Mouse (Mus musculus): Measurements from ENCODE around the gene Pcbp3. TPM values are rescaled to one million over a fixed set of nuclear protein-coding genes. Genes with fewer than 3 reads are reported as not detected.

Pcbp3 gene
- total and polyA plus RNA-seq, 3 experiments = not detected

DNA sequence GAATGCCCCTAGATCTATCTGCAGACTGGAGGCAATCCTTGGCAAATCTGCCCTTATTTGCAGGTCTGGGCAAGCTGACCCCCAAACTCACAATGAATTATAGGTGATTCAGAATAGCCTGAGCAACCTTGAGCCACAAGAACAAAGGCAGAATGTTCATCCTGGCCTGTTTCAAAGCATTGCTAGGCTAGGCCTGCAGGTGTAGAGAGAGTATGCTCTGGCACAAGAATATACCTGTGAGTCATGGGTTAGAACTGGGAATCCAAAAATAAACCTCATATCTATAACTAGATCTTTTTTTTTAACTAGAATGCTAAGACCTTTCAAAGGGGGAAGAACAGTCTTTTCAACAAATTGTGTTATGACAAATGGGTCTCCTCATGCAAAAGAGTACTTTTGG, 95.8 kb downstream of the Pcbp3 start:
- H3K4me3 ChIP-seq (replicated peaks in 1 of 3; ENCODE audit: low read depth in 2 of 3, low read length in 2 of 3, poor library complexity in 1 of 3) = no peak overlapping the region
- peaks cover 56% of the 10 kb centered on the region for H3K27me3 ChIP-seq (replicated peaks)
- in situ Hi-C loops (cut with MboI; ENCODE audit: low pct_ligation_motif_present, low pct_unique_long_range_greater_than_20kb, low sequenced_read_pairs) (no loop called here), dilution Hi-C loops (cut with MboI; ENCODE audit: extremely low pct_ligation_motif_present, extremely low pct_unique_long_range_greater_than_20kb, low sequenced_read_pairs) (no loop called here)
- no peak for TF ChIP-seq JUND (conservative IDR thresholded peaks at IDR 0.05; ENCODE audit: low read depth, low read length)
- no peak for TF ChIP-seq MAFK (IDR thresholded peaks at IDR 0.05; ENCODE audit: insufficient replicate concordance, low read length)
- TF ChIP-seq MYC (IDR thresholded peaks at IDR 0.05; ENCODE audit: low read depth, low read length) = no peak
- H3K27ac ChIP-seq (ENCODE audit: insufficient read depth, low read depth) = no peak overlapping the region
- H3K9me3 ChIP-seq (replicated peaks; ENCODE audit: low read length) = no peaks in the 10 kb centered on the region
- no peak overlapping the region for H3K4me2 ChIP-seq (ENCODE audit: insufficient read depth, low read depth, poor library complexity, severe bottlenecking)
- H3K4me1 ChIP-seq (ENCODE audit: control insufficient read depth in 1 of 2, insufficient read depth in 2 of 2) = no peaks in the 10 kb centered on the region
- H3K9ac ChIP-seq (ENCODE audit: insufficient read depth, low read depth) = no peak overlapping the region
- DNase-seq (ENCODE audit: extremely low read depth) = no peak
- H3K36me3 ChIP-seq (replicated peaks in 1 of 2; ENCODE audit: control insufficient read depth in 1 of 2, insufficient read depth in 1 of 2, low read length in 1 of 2) = no peaks in the 10 kb centered on the region
- H3K79me2 ChIP-seq (replicated peaks; ENCODE audit: control insufficient read depth, extremely low read depth, insufficient read depth, poor library complexity, severe bottlenecking) = no peaks in the 10 kb centered on the region

DNA sequence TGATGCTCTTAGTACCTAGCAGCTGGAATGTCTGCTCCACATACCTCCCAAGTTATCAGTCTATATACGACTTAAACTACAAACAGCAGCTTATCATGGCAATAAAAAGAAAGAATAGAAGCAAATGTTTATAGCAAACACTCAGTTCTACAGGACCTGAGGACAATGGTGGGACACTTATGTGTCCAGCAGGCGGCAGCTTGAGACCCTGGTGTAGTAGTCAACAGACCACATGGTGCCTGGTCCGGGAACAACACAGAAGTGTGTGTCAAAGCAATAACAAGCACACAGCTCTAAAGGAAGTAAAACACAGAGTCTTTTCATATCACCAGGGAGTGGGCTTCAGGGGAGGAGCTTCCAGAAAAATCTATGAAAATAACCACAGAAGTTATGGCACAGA, 100.7 kb downstream of the Pcbp3 start:
- Histone ChIP-seq H3K27me3 (replicated peaks) (peaks cover 62% of the 10 kb centered on the region), H3K27ac (ENCODE audit: insufficient read depth, low read depth) (no peak overlapping the region), H3K9me3 (replicated peaks; ENCODE audit: low read length) (no peaks in the 10 kb centered on the region), H3K4me2 (ENCODE audit: insufficient read depth, low read depth, poor library complexity, severe bottlenecking) (no peak overlapping the region), H3K36me3 (replicated peaks in 1 of 2; ENCODE audit: control insufficient read depth in 1 of 2, insufficient read depth in 1 of 2, low read length in 1 of 2) (no peaks in the 10 kb centered on the region), H3K4me1 (ENCODE audit: control insufficient read depth in 1 of 2, insufficient read depth in 2 of 2) (no peaks in the 10 kb centered on the region), H3K4me3 (replicated peaks in 1 of 3; ENCODE audit: low read depth in 2 of 3, low read length in 2 of 3, poor library complexity in 1 of 3) (no peak overlapping the region), H3K79me2 (replicated peaks; ENCODE audit: control insufficient read depth, extremely low read depth, insufficient read depth, poor library complexity, severe bottlenecking) (no peaks in the 10 kb centered on the region), H3K9ac (ENCODE audit: insufficient read depth, low read depth) (no peak overlapping the region)
- peak in 1 of 2 experiments; percentile 40; a peak in 2 of 4 replicates for TF ChIP-seq CTCF (conservative IDR thresholded peaks at IDR 0.05 in 1 of 2, IDR thresholded peaks at IDR 0.05 in 1 of 2; ENCODE audit: low read depth in 2 of 2, low read length in 2 of 2)
- no peak for TF ChIP-seq MAX (IDR thresholded peaks at IDR 0.05; ENCODE audit: low read length)
- peak; percentile 23 for TF ChIP-seq RAD21 (IDR thresholded peaks at IDR 0.05; ENCODE audit: low read depth, low read length)
- TF ChIP-seq MEF2A (IDR thresholded peaks at IDR 0.05; ENCODE audit: borderline replicate concordance, low read depth, low read length) = no peak
- no peak for TF ChIP-seq TCF12 (IDR thresholded peaks at IDR 0.05; ENCODE audit: low read depth, low read length)
- TF ChIP-seq ZKSCAN1 (IDR thresholded peaks at IDR 0.05; ENCODE audit: borderline replicate concordance, low read depth, low read length) = no peak
- no peak for TF ChIP-seq SIN3A (IDR thresholded peaks at IDR 0.05; ENCODE audit: low read length)
- TF ChIP-seq JUN (IDR thresholded peaks at IDR 0.05; ENCODE audit: insufficient read depth, low read depth, low read length) = no peak
- TF ChIP-seq HCFC1 (IDR thresholded peaks at IDR 0.05; ENCODE audit: low read depth, low read length) = no peak
- TF ChIP-seq ZNF384 (IDR thresholded peaks at IDR 0.05; ENCODE audit: low read depth, low read length) = no peak
- TF ChIP-seq SMC3 (IDR thresholded peaks at IDR 0.05; ENCODE audit: low read depth, low read length) = peak; percentile 35
- no peak for DNase-seq (ENCODE audit: extremely low read depth)
- dilution Hi-C loops (cut with MboI; ENCODE audit: extremely low pct_ligation_motif_present, extremely low pct_unique_long_range_greater_than_20kb, low sequenced_read_pairs) = no loop called here
- in situ Hi-C loops (cut with MboI; ENCODE audit: low pct_ligation_motif_present, low pct_unique_long_range_greater_than_20kb, low sequenced_read_pairs) = no loop called here

All from CH12.LX (cell line).